Mouse (Mus musculus): Measurements from ENCODE around the gene Cfap61.

- TF ChIP-seq CTCF (IDR thresholded peaks at IDR 0.05; ENCODE audit: borderline replicate concordance, control insufficient read depth, extremely low read depth, insufficient read depth, low read length, poor library complexity): no peak
- no peak for TF ChIP-seq POLR2A (IDR thresholded peaks at IDR 0.05; ENCODE audit: control insufficient read depth, extremely low read depth, insufficient read depth, low read length, poor library complexity)
Observed at GRCm38 (mm10) chr2:146063093-146064074, 128.8 kb downstream of the Cfap61 start.
